Mouse (Mus musculus): Measurements from ENCODE around the gene Mad1l1.
A peak's percentile ranks its signal among the peaks of the same experiment; 100 is the strongest.

Mad1l1 gene

DNA sequence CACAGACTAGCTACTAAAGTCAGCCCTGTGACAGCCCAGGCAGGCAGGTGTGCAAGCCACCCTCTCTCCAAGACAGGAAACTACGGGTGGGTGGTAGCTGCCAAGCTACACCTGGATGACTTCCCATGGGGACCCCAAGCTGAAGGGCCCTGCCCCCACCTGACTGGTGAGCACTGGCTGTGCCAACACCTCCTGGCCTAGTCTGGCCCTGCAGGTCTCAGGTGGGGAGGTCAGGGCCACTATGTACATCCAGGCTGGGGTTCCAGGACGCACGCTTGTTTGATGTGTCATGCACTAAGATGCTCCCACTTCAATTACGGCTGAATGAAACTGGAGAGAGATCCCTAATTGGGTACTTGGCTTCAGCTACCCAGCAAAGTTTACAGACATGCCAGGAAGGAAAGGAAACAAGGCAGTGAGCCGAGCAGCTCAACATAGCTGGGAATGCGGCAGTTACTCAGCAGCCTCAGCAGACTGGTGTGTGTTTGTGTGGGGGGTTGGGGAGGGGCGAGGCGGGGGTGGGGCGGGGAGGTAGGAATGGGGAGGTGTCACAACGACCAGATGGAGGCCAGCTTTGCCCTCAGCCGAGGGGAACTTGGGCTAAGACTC lies 239.0 kb downstream of the Mad1l1 start:
- DNase-seq: no peak

DNA sequence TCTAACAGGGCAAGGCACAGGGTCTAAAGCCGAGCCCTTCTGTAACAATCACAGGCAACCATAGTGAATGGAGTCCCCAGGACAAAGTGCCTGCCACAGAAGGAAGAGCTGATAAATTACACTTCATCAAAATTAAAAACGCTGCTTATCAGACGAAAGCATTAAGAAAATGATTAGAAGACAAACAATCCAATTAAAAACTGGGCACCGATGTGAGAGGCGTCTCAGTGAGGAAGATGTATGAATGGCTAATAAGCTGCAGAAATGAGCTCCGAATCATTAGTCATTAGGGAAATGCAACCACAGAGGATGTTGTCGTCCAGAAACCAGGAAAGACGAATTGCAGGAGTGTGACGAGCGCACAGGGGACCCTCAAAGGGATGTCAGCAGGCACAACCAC lies 240.3 kb downstream of the Mad1l1 start:
- no peak for DNase-seq

DNA sequence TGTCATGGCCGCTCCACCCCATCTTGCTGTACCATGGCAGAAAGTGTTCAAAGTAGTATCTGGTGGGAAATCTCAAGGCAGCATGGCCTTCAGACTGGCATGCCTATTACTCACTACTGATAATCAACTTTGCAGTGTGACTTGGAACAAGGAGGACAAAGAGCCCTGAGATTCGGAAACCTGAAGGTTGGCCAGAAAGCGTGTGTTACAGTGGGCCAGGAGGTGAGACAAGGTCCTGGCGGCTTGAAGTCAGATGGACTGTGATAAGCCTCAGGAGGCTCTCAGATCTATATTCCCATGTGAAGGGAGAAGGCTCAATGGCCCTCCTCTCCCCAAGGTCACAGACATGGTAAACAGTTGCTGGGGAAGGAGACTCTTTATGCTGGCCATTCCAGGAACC lies 241.8 kb downstream of the Mad1l1 start:
- no peak for DNase-seq

DNA sequence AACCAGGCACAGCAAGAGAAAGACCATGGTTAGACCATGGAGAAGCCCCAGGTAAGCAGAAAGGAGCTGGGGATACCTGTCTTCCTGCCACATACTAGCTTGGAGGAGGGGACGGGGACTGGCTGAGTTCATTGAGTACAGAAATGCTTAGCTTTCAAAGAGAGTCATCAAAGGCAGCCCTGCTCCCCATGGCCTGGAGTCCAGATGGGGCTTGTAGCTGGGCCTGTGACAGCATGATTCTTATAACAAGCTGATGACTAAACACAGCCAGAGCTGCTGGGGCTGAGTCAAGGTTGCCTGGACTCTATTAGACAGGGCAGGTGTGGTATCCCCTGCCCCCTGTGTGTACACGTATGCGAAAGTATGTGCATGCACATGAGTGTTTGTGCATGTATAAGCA lies 242.9 kb downstream of the Mad1l1 start:
- no peak for DNase-seq

DNA sequence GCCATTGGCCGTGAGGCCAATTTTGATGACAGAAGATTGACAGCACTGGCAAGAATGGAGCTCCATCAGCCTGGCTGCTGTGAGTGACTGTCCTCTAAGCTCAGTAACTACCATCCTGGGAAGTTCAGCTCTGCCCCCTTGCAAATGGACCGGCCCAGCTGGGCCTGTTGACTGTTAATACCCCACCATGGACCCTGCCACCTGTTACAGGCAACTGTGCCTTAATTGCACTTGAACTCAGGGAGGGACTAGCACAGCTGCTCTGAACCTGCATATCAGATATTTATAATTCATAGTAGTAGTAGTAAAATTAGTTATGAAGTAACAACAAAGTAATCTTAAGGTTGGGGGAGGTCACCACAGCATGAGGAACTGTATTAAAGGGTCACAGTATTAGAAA lies 244.9 kb downstream of the Mad1l1 start:
- DNase-seq: no peak

DNA sequence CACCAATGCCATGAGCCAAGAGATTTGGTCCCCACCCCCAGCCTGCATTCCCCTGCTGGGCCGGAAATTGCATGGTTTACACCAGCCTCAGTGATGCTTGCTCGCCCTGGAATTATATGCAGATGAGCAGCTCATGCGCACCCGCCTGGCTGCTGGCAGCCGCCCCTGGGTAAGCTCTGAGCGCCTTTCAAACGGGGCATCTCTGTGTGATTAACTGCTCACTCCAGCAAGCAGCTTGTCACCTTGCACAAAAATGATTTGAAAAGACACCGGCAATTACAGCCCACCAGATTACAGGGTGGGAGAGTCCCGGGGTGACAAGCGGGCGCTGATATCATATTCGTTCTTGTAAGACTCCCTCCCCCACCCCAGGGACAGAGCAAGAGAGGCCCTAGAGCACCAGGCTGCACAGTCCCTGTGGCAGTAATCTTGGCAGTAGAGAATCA lies 247.7 kb downstream of the Mad1l1 start:
- no peak for DNase-seq

- DNase-seq: no peak
Observed at GRCm38 (mm10) chr5:140073148-140073670, 248.1 kb downstream of the Mad1l1 start.

- peak in 1 of 2 experiments; percentile 11 for DNase-seq
Observed at GRCm38 (mm10) chr5:140068506-140068905, 252.8 kb downstream of the Mad1l1 start.

DNA sequence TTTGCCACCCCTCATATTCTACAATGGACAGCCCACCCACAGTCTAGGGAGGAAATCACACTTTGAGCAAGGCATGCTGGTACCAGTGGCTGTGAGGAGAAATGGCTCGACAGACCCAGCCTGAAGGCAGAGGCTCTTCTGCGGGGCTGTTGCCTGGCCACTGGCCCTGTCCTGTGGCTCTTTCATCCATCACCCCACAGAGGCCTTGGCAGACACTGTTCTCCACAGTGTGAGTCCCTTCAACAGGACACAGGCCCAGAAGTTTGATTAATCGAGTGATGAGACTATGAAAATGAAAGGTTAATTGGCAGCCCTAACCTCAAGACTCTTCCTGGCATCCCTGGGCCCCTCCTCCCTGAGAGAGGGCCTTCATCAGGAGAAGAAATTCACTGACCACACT lies 253.3 kb downstream of the Mad1l1 start:
- DNase-seq: no peak

GRCm38 (mm10) chr5:140066769-140067168 lies 254.6 kb downstream of the Mad1l1 start:
- DNase-seq: no peak

- no peak for DNase-seq
Observed at GRCm38 (mm10) chr5:140066281-140066680, 255.1 kb downstream of the Mad1l1 start.

DNA sequence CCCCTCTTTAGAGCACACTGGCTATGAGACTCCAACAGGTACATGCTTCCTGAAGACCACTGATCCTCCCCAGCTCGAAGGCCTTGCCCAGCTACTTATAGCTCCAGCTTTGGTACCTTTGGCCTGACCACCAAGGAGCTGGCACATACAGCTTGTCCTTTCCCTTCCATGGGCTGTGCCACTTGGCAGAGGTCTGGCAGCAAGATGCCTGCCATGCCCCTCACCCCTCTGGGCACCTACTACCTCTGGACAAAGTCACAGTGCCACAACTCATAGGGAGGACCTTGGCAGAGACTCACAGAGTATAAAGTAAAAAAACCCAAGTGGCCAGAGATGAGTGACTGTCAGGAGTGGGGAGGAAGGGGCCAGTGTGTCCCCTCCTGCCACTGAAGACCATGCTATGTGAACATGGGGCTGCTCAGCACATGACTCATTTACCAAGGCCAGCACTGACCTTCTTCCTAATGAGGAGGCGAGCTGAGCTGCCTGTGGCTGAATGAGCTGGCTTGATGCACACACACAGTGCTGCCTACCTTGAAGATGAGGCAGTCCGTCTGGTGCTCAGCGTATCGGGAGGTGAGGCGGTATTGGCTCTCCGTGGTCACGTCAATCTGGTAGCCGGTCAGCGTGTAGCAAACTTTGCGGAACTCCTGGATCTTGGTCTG lies 255.9 kb downstream of the Mad1l1 start:
- no peak for DNase-seq

- DNase-seq: no peak
Observed at GRCm38 (mm10) chr5:140064521-140064920, 256.8 kb downstream of the Mad1l1 start.

GRCm38 (mm10) chr5:140062828-140063227 lies 258.5 kb downstream of the Mad1l1 start:
- DNase-seq: no peak

GRCm38 (mm10) chr5:140062316-140062715 lies 259.0 kb downstream of the Mad1l1 start:
- DNase-seq: no peak

DNA sequence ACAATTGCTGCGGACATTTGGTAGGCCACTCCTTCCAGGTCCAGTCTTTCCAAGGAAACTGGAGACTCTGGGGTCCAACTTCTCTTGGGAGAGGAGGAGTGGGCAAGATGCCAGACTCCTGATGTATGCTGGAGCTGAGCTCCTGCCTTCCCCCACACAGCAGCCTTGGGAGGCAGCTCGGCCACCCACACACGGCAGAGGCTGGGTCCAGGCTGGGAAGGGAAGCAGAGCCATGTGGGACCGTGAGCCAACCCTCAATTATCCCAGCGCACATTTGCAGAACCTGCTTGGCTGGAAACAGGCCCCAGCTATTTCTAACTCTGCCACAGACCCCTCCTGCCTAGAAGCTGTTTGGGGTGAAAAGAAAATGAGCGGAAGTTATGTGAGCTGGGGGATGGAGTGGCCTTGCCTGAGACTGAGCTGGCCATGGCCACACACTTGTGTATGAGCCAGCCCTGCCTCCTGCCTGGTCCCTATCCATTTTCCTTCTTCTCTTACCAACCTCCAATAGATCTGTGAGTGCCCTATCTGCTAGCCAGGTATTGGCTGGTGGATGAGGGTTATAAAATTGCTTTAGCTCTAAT lies 260.0 kb downstream of the Mad1l1 start:
- no peak for DNase-seq

- DNase-seq: no peak
Observed at GRCm38 (mm10) chr5:140056291-140056690, 265.1 kb downstream of the Mad1l1 start.

DNA sequence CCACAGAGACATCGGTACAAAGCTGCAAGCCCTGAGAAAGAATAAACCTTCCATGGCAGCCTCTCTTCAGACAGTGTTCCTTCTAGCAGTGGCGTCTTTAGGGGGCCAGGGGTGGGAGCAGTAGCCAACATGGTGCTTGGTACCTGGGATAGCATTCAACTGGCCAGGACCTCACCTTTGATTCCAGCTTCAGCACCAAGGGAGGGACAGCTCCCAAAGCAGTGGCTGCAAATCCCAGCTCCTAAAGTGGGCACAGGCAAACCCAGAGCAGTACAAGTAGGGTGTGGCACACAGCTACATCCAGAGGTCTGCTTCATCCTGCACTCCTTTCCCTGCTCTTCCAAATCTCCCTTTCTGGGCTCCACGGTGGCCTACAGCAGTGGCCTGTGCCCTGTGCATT lies 265.9 kb downstream of the Mad1l1 start:
- no peak for DNase-seq

DNA sequence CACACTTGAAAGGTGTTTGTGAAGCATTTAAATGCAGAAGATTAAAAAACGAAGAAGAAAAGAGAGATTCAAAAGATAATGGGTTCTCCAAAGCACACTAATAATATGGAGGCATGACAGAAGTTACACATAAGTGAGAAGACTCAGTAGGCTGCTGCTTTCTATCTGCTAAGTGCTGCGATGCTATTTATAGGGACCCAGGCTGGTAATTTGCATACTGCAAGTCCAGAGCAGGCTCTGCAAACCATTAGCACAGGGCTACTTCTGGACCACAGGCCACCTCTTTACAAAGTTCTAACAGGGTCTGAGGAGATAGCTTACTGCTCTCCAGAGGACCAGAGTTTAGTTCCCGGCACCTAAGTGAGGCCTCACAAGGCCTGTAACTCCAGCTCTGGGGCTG lies 267.7 kb downstream of the Mad1l1 start:
- no peak for DNase-seq

DNA sequence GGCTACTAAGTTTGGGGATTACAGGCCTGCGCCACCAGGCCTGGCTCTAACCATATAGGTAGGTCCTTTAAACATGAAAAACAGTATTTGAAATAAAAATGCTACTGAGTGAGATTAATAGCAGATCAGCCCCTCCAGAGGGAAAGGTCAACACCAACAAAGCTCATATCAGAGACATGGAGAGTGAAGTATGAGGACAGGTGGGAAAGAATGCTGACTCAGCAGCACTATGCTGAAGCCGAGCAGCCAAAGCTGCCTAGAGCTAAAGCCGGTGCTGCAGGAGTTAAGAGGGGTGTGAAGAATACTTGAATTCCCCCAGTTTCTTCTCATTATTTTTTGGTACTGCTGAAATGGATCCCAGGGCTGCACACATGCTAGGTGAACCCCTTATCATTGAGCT lies 268.9 kb downstream of the Mad1l1 start:
- DNase-seq: no peak

GRCm38 (mm10) chr5:140045453-140045852 lies 275.9 kb downstream of the Mad1l1 start:
- no peak for DNase-seq

- no peak for DNase-seq
Observed at GRCm38 (mm10) chr5:140043002-140043401, 278.4 kb downstream of the Mad1l1 start.

DNA sequence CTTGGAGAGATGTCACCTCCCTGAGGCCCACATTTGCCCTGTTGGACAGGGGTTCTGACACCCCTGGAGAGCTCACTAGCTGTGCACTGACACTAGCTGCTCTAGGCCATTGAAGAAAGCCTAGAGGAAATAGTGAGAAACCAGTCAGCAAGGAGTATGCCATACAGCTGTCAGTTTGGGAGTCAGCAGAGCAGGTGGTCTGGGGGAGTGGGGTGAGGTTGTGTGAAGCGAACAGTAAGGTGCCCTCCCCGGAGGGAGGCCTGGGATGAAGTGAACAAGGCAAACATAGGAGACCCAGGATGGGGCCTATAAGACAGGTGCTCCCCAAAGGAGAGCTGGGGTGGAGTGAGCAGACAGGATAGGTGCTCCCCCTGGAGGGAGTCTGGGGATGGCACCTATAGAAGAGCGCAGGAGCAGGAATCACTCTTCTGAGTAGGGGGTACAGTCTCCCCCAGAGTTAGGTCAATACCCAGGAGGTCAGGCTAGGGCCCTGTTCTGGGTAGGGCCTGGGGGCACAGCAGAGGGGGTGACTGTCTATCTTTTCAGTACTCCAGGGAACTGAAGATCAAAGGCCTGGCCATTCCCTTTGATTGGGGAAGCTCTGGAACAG lies 279.2 kb downstream of the Mad1l1 start:
- DNase-seq: no peak

DNA sequence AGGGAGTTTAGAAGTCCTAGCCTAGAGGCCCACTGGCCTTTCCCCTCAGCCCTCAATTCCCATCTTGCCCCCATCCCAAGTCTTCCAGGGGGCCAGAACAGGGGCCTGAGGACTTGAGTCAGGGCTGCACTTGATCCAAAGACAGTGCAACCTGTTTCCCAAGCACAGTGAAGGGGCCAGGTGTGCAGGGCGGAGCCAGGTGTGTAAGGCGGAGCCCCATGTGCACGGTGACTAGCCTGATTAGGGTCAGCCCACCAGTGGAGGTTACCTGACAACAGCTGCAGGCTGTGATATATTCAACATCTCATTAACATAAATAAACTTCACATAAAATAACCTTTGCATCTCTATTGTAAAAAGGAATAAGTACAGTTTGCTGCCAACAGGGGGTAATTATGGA lies 280.3 kb downstream of the Mad1l1 start:
- no peak for DNase-seq

All from lung, adult 18-20 months (tissue).